8 mouse cellular contexts compared by ENCODE assay signal in genomic region chr16:84834344-84834743, GRCm38 (mm10). TPM values are rescaled to one million over a fixed set of nuclear protein-coding genes. Genes with fewer than 3 reads are reported as not detected.
DNase-seq lines count a peak whose midpoint lies in the region; ATAC-seq lines count a peak whose summit lies in the region.

No protein-coding gene starts in this region.

- H3K27me3 ChIP-seq in kidney, embryonic 15.5 days: no peaks in the 10 kb centered on the region
- H3K27me3 ChIP-seq in hindbrain, embryonic 12.5 days: no peaks in the 10 kb centered on the region
- no peaks in the 10 kb centered on the region for H3K27me3 ChIP-seq in midbrain, embryonic 11.5 days (ENCODE audit: control insufficient read depth, insufficient read depth, low read length)

- peaks cover 36% of the 10 kb centered on the region for H3K36me3 ChIP-seq in kidney, embryonic 15.5 days
- peaks cover 28% of the 10 kb centered on the region for H3K36me3 ChIP-seq in hindbrain, embryonic 12.5 days
- peaks cover 8% of the 10 kb centered on the region; the same call in 1 of the 2 replicates for H3K36me3 ChIP-seq in midbrain, embryonic 11.5 days (ENCODE audit: control insufficient read depth, insufficient read depth, low read length)

- under 1% methylated on average over 22 of the region's 22 CpGs for WGBS in kidney, embryonic 15.5 days
- 2% methylated on average over 22 of the region's 22 CpGs for WGBS in hindbrain, embryonic 12.5 days
- 2% methylated on average over 22 of the region's 22 CpGs for WGBS in midbrain, embryonic 11.5 days

- H3K4me3 ChIP-seq in kidney, embryonic 15.5 days (replicated peaks): peak overlapping the region; percentile 98
- H3K4me3 ChIP-seq in brown adipose tissue, adult 24 weeks (ENCODE audit: insufficient read depth, low read depth, low read length): peak overlapping the region; percentile 99
- peak overlapping the region; percentile 97 for H3K4me3 ChIP-seq in hindbrain, embryonic 12.5 days
- peak overlapping the region; percentile 95 for H3K4me3 ChIP-seq in midbrain, embryonic 11.5 days (ENCODE audit: low read depth, low read length)

- no peak for DNase-seq in kidney, postnatal 4 days
- DNase-seq in midbrain, embryonic 11.5 days (ENCODE audit: low spot score, missing footprints): no peak
- DNase-seq in ovary, postnatal 14 days (ENCODE audit: low spot score): no peak
- no peak for DNase-seq in thymus, postnatal 36 days
- no peak for DNase-seq in left cerebral cortex, adult 11 months (ENCODE audit: low spot score)

- H3K4me1 ChIP-seq in kidney, embryonic 15.5 days: peaks cover 35% of the 10 kb centered on the region
- H3K4me1 ChIP-seq in brown adipose tissue, adult 24 weeks (ENCODE audit: control insufficient read depth, insufficient read depth, insufficient read length, low read length): peaks cover 17% of the 10 kb centered on the region
- H3K4me1 ChIP-seq in hindbrain, embryonic 12.5 days: peaks cover 19% of the 10 kb centered on the region
- peaks cover 11% of the 10 kb centered on the region for H3K4me1 ChIP-seq in midbrain, embryonic 11.5 days (ENCODE audit: control insufficient read depth, insufficient read depth, low read length)

- H3K9ac ChIP-seq in kidney, embryonic 15.5 days: peak overlapping the region; percentile 99
- peak overlapping the region; percentile 98 for H3K9ac ChIP-seq in hindbrain, embryonic 12.5 days
- H3K9ac ChIP-seq in midbrain, embryonic 11.5 days (ENCODE audit: low read length): peak overlapping the region; percentile 98

- ATAC-seq in kidney, embryonic 15.5 days (replicated peaks; ENCODE audit: low FRiP score): no peak
- no peak for ATAC-seq in hindbrain, embryonic 12.5 days (ENCODE audit: low FRiP score)
- 0 out of 2 replicates have a peak, but pooled peaks have one; percentile 0 for ATAC-seq in midbrain, embryonic 11.5 days (ENCODE audit: low FRiP score)

- H3K4me2 ChIP-seq in kidney, embryonic 15.5 days: peak overlapping the region; percentile 60
- H3K4me2 ChIP-seq in hindbrain, embryonic 12.5 days (replicated peaks): peak overlapping the region; percentile 81
- H3K4me2 ChIP-seq in midbrain, embryonic 11.5 days: peak overlapping the region; percentile 66

- peak overlapping the region; percentile 99 for H3K27ac ChIP-seq in kidney, embryonic 15.5 days
- peak overlapping the region; percentile 99 for H3K27ac ChIP-seq in brown adipose tissue, adult 24 weeks (replicated peaks; ENCODE audit: low read depth, low read length)
- peak overlapping the region; percentile 99 for H3K27ac ChIP-seq in hindbrain, embryonic 12.5 days
- peak overlapping the region; percentile 95 for H3K27ac ChIP-seq in midbrain, embryonic 11.5 days (ENCODE audit: low read depth, low read length)

- no peaks in the 10 kb centered on the region for H3K9me3 ChIP-seq in kidney, embryonic 15.5 days (replicated peaks)
- H3K9me3 ChIP-seq in hindbrain, embryonic 12.5 days (replicated peaks): no peaks in the 10 kb centered on the region
- no peaks in the 10 kb centered on the region for H3K9me3 ChIP-seq in midbrain, embryonic 11.5 days (ENCODE audit: control insufficient read depth, low read length)

RNA-seq across cellular contexts. Expression of gene Gabpa, which starts 0.4 kb away (rescaled TPM):
- polyA plus RNA-seq in kidney, embryonic 15.5 days (2015; fragmentation: Nextera tagmentation; extraction: Ambion mirVana): 39.4 and 39.5 TPM in 2 replicates
- polyA plus RNA-seq in brown adipose tissue, adult 24 weeks (2012; ENCODE audit: insufficient read depth, insufficient read length, missing spikeins): 45.9 and 68.9 TPM in 2 replicates
- polyA plus RNA-seq in hindbrain, embryonic 12.5 days (2016; fragmentation: Nextera tagmentation; extraction: Ambion mirVana): 36.9 and 38.1 TPM in 2 replicates
- 41.2 and 45.1 TPM in 2 replicates for polyA plus RNA-seq in midbrain, embryonic 11.5 days (2014; fragmentation: Nextera tagmentation; extraction: Ambion mirVana)

RNA-seq across cellular contexts. Expression of gene Atp5j, which starts 1.1 kb away (rescaled TPM):
- 1,003 and 1,100 TPM in 2 replicates for polyA plus RNA-seq in kidney, embryonic 15.5 days (2015; fragmentation: Nextera tagmentation; extraction: Ambion mirVana)
- polyA plus RNA-seq in brown adipose tissue, adult 24 weeks (2012; ENCODE audit: insufficient read depth, insufficient read length, missing spikeins): 659 and 718 TPM in 2 replicates
- polyA plus RNA-seq in hindbrain, embryonic 12.5 days (2016; fragmentation: Nextera tagmentation; extraction: Ambion mirVana): 660 and 698 TPM in 2 replicates
- polyA plus RNA-seq in midbrain, embryonic 11.5 days (2014; fragmentation: Nextera tagmentation; extraction: Ambion mirVana): 778 and 822 TPM in 2 replicates
